Mouse (Mus musculus): ENCODE data around the gene Inmt. TPM values are rescaled to one million over a fixed set of nuclear protein-coding genes. Genes with fewer than 3 reads are reported as not detected.
"Not testable (repeated sequence)": the region's sequence is repeated elsewhere in the genome, so short reads cannot be mapped to it uniquely, and the experiment has no call there.

The Inmt gene
- total RNA-seq (2021), result not detected

GRCm38 (mm10) chr6:55174741-55175181, at the start of gene Inmt:
Gene Inmt (minus strand): TSS chr6:55175043.
- DNase-seq, result no peak

- no peak for DNase-seq
These were observed 49.1 kb upstream of the Inmt start for GRCm38 (mm10) chr6:55223986-55224385.

GRCm38 (mm10) chr6:55218232-55218631, 43.4 kb upstream of the Inmt start:
- DNase-seq, result no peak

- DNase-seq, result no peak
These were observed 39.7 kb upstream of the Inmt start for GRCm38 (mm10) chr6:55214541-55214940.

GRCm38 (mm10) chr6:55210423-55211365, 35.9 kb upstream of the Inmt start:
- DNase-seq, result no peak

GRCm38 (mm10) chr6:55207786-55208185, 32.9 kb upstream of the Inmt start:
- DNase-seq, result no peak

GRCm38 (mm10) chr6:55203931-55204330, 29.1 kb upstream of the Inmt start:
- DNase-seq, result no peak

- peak; percentile 90 for DNase-seq
These were observed 28.4 kb upstream of the Inmt start, which contains the start of gene Mindy4 for GRCm38 (mm10) chr6:55202913-55203910. Gene Mindy4 (plus strand): TSS chr6:55203383.

GRCm38 (mm10) chr6:55199047-55199446, 24.2 kb upstream of the Inmt start:
- no peak for DNase-seq

GRCm38 (mm10) chr6:55193171-55193570, 18.3 kb upstream of the Inmt start:
- no peak for DNase-seq

GRCm38 (mm10) chr6:55191537-55191936, 16.7 kb upstream of the Inmt start:
- DNase-seq, result no peak

GRCm38 (mm10) chr6:55189406-55189805, 14.6 kb upstream of the Inmt start:
- DNase-seq, result no peak

- DNase-seq, result not testable (repeated sequence)
These were observed 13.0 kb upstream of the Inmt start for GRCm38 (mm10) chr6:55187827-55188226.

- no peak for DNase-seq
These were observed 8.0 kb upstream of the Inmt start for GRCm38 (mm10) chr6:55182655-55183430.

GRCm38 (mm10) chr6:55179560-55179959, 4.7 kb upstream of the Inmt start:
- no peak for DNase-seq

GRCm38 (mm10) chr6:55177060-55177732, 2.4 kb upstream of the Inmt start:
- DNase-seq, result peak; percentile 24

- no peak for DNase-seq
These were observed 1.0 kb upstream of the Inmt start for GRCm38 (mm10) chr6:55175892-55176291.

GRCm38 (mm10) chr6:55175456-55175855, 613 bp upstream of the Inmt start:
- DNase-seq, result no peak

GRCm38 (mm10) chr6:55173941-55174349, 898 bp downstream of the Inmt start:
- no peak for DNase-seq

GRCm38 (mm10) chr6:55173171-55173570, 1.7 kb downstream of the Inmt start:
- DNase-seq, result no peak

GRCm38 (mm10) chr6:55171638-55172037, 3.2 kb downstream of the Inmt start:
- DNase-seq, result no peak

Data from heart, postnatal 4 days (tissue).